Mouse (Mus musculus) hindbrain, embryonic 12.5 days (tissue): ENCODE measurements around the gene Bdnf. TPM values are rescaled to one million over a fixed set of nuclear protein-coding genes. Genes with fewer than 3 reads are reported as not detected.

ENCODE experiments used
- ATAC-seq: fragments of 200-750 bp; cut with Nextera tagmentation; 2 replicates; pipeline ENCODE4 v1.8.0; 2017; ENCODE audit warnings: moderate TSS enrichment; ENCODE audit not compliant: low FRiP score
- H3K27ac ChIP-seq: fragments of 300-500 bp; sonication (generic); 2 replicates; pipeline ENCODE4 v1.5.1; 2016; ENCODE audit warnings: mild to moderate bottlenecking
- H3K27me3 ChIP-seq: fragments of 300-500 bp; sonication (generic); 2 replicates; pipeline ENCODE4 v1.6.1; 2016; ENCODE audit warnings: mild to moderate bottlenecking
- H3K36me3 ChIP-seq: fragments of 300-500 bp; sonication (generic); 2 replicates; pipeline ENCODE4 v1.6.1; 2016; ENCODE audit warnings: mild to moderate bottlenecking
- H3K4me1 ChIP-seq: fragments of 300-500 bp; sonication (generic); 2 replicates; pipeline ENCODE4 v1.6.1; 2016
- H3K4me2 ChIP-seq: fragments of 300-500 bp; sonication (generic); replicated peaks from 2 replicates; pipeline ENCODE4 v1.6.1; 2016; ENCODE audit warnings: mild to moderate bottlenecking
- H3K4me3 ChIP-seq: fragments of 300-500 bp; sonication (generic); 2 replicates; pipeline ENCODE4 v1.5.1; 2016; ENCODE audit warnings: mild to moderate bottlenecking
- H3K9ac ChIP-seq: fragments of 300-500 bp; sonication (generic); 2 replicates; pipeline ENCODE4 v1.6.1; 2016; ENCODE audit warnings: mild to moderate bottlenecking, moderate library complexity
- H3K9me3 ChIP-seq: fragments of 300-500 bp; sonication (generic); replicated peaks from 2 replicates; pipeline ENCODE4 v1.6.1; 2016; ENCODE audit warnings: mild to moderate bottlenecking
- whole genome bisulfite sequencing: fragments of 180-500 bp; shearing (Covaris S2); methylation state at CpG from one replicate; pipeline ENCODE4 v1.1.7; 2016; 5-methylcytosine and 5-hydroxymethylcytosine counted together
- polyA plus RNA-seq: library from polyadenylated mRNA; unstranded; fragments of >200 nt; fragmentation: Nextera tagmentation; extraction: Ambion mirVana; gene quantifications from 2 replicates; pipeline ENCODE4 v1.2.1, GENCODE M21; 2016

Bdnf gene
- 3.2 and 4.3 TPM in 2 replicates for polyA plus RNA-seq

GRCm38 (mm10) chr2:109674532-109674931 is at the start of gene Bdnf:
Bdnf (plus strand) TSS chr2:109674700.
- 1% methylated on average over 15 of the region's 15 CpGs for WGBS
- Histone ChIP-seq H3K27ac (no peak within 1 kb of the TSS), H3K9me3 (no peaks in the 10 kb centered on the region), H3K4me2 (peak within 1 kb of the TSS; percentile 89), H3K9ac (peak within 1 kb of the TSS; percentile 25), H3K4me1 (peaks cover 27% of the 10 kb centered on the region), H3K4me3 (peak within 1 kb of the TSS; percentile 42), H3K27me3 (peaks cover 48% of the 10 kb centered on the region), H3K36me3 (no peaks in the 10 kb centered on the region)
- no peak for ATAC-seq

DNA sequence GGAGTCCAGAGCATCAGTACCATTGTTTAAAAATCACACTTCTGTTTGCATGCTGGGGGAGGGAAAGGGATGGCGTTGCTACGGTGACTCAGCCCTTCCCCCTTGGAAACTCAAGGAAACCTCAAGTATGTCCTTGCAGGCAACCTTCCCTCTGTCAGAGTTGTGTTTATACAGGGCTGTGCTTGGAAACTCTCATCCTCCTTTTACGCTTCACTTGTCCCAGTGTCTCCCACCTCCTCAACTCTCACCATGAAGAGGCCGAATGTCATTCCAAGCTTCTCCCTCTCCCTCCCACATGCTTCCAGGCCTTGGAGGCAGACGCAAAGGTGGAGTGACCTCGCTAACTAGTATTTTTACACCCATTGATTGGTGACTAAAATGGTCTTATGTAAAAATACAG is 47.6 kb upstream of the Bdnf start:
- ATAC-seq = no peak
- WGBS = 49% methylated on average over 6 of the region's 6 CpGs

DNA sequence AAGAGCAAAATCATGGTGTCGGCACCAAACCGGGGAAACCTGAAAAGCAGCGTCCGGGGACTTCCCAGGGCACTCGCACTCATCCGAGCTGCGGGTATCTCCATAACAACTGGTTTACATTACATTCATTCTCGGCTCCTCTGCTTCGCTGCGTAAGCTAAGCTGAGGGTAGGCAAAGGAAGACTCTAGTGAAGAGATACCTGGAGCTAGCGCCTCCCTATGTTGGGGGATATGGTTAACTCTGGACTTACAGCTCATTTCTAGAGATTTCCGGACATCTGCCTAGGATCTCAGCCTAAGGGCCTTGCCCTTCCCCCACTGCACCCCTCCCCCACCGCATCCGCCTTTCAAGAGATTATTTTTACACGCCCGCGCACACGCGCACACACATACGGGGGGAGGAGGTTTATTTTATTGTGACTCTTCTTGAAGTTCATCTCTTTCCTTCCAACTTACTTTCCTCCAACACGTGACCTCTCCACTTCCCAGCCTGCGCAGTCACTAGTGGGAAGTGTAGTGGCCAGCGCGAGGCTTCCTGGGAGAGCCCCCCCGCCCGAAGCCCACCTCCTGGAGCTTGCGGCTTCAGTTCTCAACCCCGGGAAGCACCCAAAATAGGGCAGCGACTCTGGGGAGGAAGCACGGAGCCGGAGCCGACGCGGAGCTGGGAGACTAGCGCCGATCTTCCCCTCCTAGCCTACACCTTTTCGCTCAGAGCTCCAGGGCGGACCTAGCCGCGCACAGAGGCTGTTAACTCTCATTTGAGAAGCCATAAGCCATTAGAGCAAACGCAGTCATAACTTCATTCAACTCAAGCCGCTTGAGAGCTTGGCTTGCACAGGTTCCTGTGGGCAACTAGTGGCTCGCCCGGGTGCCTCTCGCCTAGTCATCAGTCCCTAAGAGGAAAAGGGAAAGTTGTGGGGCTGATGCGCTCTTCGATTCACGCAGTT is 718 bp upstream of the Bdnf start:
- H3K36me3 ChIP-seq = no peaks in the 10 kb centered on the region

More for the DNA sequence above, 47.6 kb upstream of the Bdnf start:
- Histone ChIP-seq H3K36me3 (no peaks in the 10 kb centered on the region), H3K9ac (no peak overlapping the region), H3K27me3 (no peaks in the 10 kb centered on the region), H3K9me3 (no peaks in the 10 kb centered on the region), H3K27ac (no peak overlapping the region), H3K4me2 (no peak overlapping the region), H3K4me3 (no peak overlapping the region), H3K4me1 (0 out of 2 replicates have a peak, but pooled peaks cover 3% of the 10 kb centered on the region)

GRCm38 (mm10) chr2:109675051-109675450 is 551 bp downstream of the Bdnf start:
- H3K27ac ChIP-seq = no peak overlapping the region
- peak overlapping the region; percentile 89; the same call in 1 of the 2 replicates for H3K4me2 ChIP-seq
- H3K9me3 ChIP-seq = no peaks in the 10 kb centered on the region
- peaks cover 27% of the 10 kb centered on the region for H3K4me1 ChIP-seq
- ATAC-seq = no peak
- no peak overlapping the region for H3K9ac ChIP-seq
- WGBS = 10% methylated on average over 11 of the region's 11 CpGs
- H3K4me3 ChIP-seq = peak overlapping the region; percentile 42; the same call in 1 of the 2 replicates
- peaks cover 48% of the 10 kb centered on the region for H3K27me3 ChIP-seq
- H3K36me3 ChIP-seq = no peaks in the 10 kb centered on the region

More for the DNA sequence above, 718 bp upstream of the Bdnf start:
- peak overlapping the region; percentile 25 for H3K9ac ChIP-seq
- under 1% methylated on average over 48 of the region's 48 CpGs for WGBS
- peak overlapping the region; percentile 89 for H3K4me2 ChIP-seq
- H3K27ac ChIP-seq = no peak overlapping the region
- no peaks in the 10 kb centered on the region for H3K9me3 ChIP-seq
- peaks cover 48% of the 10 kb centered on the region for H3K27me3 ChIP-seq
- ATAC-seq = no peak
- peaks cover 27% of the 10 kb centered on the region for H3K4me1 ChIP-seq
- peak overlapping the region; percentile 42 for H3K4me3 ChIP-seq

- Histone ChIP-seq H3K4me3 (peak overlapping the region; percentile 64), H3K27me3 (peaks cover 48% of the 10 kb centered on the region), H3K4me2 (peak overlapping the region; percentile 94), H3K9ac (no peak overlapping the region), H3K27ac (no peak overlapping the region), H3K9me3 (no peaks in the 10 kb centered on the region), H3K36me3 (no peaks in the 10 kb centered on the region), H3K4me1 (peaks cover 27% of the 10 kb centered on the region)
- no peak for ATAC-seq
- WGBS = 1% methylated on average over 29 of the region's 29 CpGs
These were observed 1.6 kb downstream of the Bdnf start for GRCm38 (mm10) chr2:109675973-109676617.

GRCm38 (mm10) chr2:109676618-109676974 is 2.1 kb downstream of the Bdnf start:
- Histone ChIP-seq H3K4me3 (peak overlapping the region; percentile 64), H3K27ac (peak overlapping the region; percentile 92; the same call in 1 of the 2 replicates), H3K36me3 (no peaks in the 10 kb centered on the region), H3K9me3 (no peaks in the 10 kb centered on the region), H3K9ac (peak overlapping the region; percentile 75; the same call in 1 of the 2 replicates), H3K4me1 (peaks cover 27% of the 10 kb centered on the region), H3K4me2 (peak overlapping the region; percentile 94), H3K27me3 (peaks cover 48% of the 10 kb centered on the region)
- under 1% methylated on average over 5 of the region's 6 CpGs for WGBS
- no peak for ATAC-seq

DNA sequence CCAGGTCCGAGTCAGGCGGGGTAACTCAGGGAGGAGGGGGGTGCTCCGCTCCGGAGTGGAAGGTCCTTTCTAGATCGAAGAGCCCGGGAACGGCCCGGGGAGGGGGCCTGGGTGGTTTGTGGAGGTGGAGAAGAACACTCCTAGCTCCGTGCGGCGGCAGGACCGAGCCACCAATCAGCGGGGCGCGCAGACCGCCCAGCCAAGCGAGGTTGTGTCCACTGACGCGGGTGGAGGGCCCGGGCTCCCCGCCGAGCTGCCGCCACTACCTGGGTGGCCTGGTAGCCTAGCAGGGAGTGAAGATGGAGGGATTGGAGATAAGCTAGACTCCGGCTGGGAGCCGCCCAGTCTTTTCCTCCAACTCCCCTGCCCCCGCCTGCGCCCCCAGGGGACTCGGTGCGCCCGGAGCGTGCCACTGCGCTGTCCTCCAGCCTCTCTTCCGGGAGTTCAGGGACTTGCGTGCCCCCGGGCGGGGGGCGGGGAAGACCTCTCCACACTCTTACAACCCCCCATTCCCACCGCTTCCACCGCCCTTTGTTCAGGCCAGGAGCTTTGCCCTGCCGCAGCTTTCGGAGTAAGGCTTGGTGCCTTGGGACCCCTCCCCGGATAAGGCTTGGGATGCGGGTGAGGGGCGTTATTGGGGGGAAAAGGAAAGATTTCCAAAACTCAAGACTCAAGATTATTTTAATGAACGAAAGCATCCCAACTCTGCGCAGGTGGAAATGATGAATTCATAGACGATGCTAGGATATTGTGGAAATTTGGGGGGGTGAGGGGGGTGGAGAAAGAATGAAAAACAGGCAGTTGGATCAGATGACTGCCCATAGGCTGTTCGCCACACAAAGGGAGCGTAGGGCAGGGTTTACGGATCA is 3.0 kb downstream of the Bdnf start:
- H3K4me1 ChIP-seq = peaks cover 27% of the 10 kb centered on the region
- under 1% methylated on average over 48 of the region's 50 CpGs for WGBS
- ATAC-seq = peak; percentile 83
- no peaks in the 10 kb centered on the region for H3K9me3 ChIP-seq
- no peaks in the 10 kb centered on the region for H3K36me3 ChIP-seq
- peak overlapping the region; percentile 64 for H3K4me3 ChIP-seq
- peaks cover 47% of the 10 kb centered on the region for H3K27me3 ChIP-seq
- H3K9ac ChIP-seq = peak overlapping the region; percentile 75
- H3K4me2 ChIP-seq = peak overlapping the region; percentile 94
- peak overlapping the region; percentile 92 for H3K27ac ChIP-seq

DNA sequence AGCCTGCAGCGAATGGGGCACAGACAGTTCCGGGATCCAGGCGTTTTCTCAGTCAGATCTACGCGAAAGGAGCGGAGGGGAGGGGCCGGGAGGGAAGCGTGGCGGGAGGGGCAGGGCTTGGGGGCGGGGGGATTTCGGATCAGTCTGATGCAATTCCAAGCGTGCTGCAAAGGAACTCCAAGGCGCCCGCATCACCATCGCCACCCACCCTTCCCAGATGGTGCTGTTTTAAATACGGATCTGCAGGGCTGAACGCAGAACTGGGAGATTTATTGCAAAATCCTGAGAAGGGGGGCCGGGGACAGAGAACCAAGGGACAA is 3.5 kb downstream of the Bdnf start:
- no peaks in the 10 kb centered on the region for H3K36me3 ChIP-seq
- under 1% methylated on average over 18 of the region's 18 CpGs for WGBS
- peak overlapping the region; percentile 94 for H3K4me2 ChIP-seq
- H3K27ac ChIP-seq = peak overlapping the region; percentile 92
- peak; percentile 92 for ATAC-seq
- H3K4me3 ChIP-seq = peak overlapping the region; percentile 64
- peak overlapping the region; percentile 75 for H3K9ac ChIP-seq
- peaks cover 27% of the 10 kb centered on the region for H3K4me1 ChIP-seq
- H3K9me3 ChIP-seq = no peaks in the 10 kb centered on the region
- H3K27me3 ChIP-seq = peaks cover 41% of the 10 kb centered on the region

DNA sequence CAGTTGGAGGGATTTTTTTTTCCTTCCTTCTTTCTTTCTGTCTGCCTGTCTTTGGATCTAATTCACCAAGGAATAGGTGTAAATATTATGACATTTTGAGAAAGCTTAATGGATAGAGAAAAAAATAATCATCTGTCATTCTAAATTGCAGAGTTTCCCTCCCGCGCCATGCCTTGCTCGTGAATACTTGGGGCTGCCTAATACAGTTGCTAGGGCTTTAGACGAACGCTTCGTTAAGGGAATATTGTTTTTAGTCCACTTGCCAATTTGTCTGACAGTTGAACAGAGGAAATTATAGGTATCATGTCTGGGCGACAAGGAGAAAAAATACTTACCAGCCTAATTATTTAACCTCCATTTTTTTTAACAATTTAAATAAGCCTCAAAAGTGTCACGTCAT is 4.0 kb downstream of the Bdnf start:
- H3K9ac ChIP-seq = peak overlapping the region; percentile 75
- H3K27me3 ChIP-seq = peaks cover 37% of the 10 kb centered on the region
- H3K4me3 ChIP-seq = peak overlapping the region; percentile 64
- WGBS = 2% methylated on average over 8 of the region's 8 CpGs
- peaks cover 24% of the 10 kb centered on the region for H3K4me1 ChIP-seq
- H3K4me2 ChIP-seq = peak overlapping the region; percentile 94
- no peaks in the 10 kb centered on the region for H3K9me3 ChIP-seq
- ATAC-seq = no peak; the same call in 1 of the 2 replicates
- H3K36me3 ChIP-seq = no peaks in the 10 kb centered on the region
- H3K27ac ChIP-seq = peak overlapping the region; percentile 92

DNA sequence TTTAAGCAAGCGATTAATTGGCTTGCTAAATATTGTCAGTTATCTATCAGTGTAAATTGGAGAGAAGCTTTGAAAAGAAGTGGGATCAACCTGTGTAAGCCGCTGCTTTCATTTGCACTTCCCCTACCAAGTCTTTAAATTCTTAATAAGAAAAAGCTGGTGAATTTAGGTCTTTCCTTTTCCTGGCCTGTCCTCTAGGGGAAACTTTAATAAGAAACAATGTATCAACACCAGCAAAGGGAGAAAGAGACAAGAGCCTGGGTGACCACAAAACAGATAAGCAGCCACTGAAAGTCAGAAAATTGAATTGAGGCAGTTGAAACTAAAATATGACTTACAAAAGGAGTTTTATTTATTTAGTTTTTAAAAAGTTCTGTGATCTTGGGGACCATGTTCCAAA is 4.9 kb downstream of the Bdnf start:
- H3K9me3 ChIP-seq = no peaks in the 10 kb centered on the region
- no peak overlapping the region for H3K4me2 ChIP-seq
- H3K36me3 ChIP-seq = no peaks in the 10 kb centered on the region
- ATAC-seq = no peak
- H3K27me3 ChIP-seq = peaks cover 27% of the 10 kb centered on the region
- no peak overlapping the region for H3K27ac ChIP-seq
- no peak overlapping the region for H3K4me3 ChIP-seq
- WGBS = 74% methylated on average over 2 of the region's 2 CpGs
- H3K4me1 ChIP-seq = peaks cover 15% of the 10 kb centered on the region
- H3K9ac ChIP-seq = no peak overlapping the region

- H3K36me3 ChIP-seq = no peaks in the 10 kb centered on the region
- no peak overlapping the region for H3K9ac ChIP-seq
- 67% methylated on average over 1 of the region's 1 CpGs for WGBS
- ATAC-seq = no peak
- H3K4me2 ChIP-seq = no peak overlapping the region
- no peaks in the 10 kb centered on the region for H3K9me3 ChIP-seq
- H3K27me3 ChIP-seq = peaks cover 11% of the 10 kb centered on the region
- H3K4me1 ChIP-seq = peaks cover 5% of the 10 kb centered on the region
- H3K27ac ChIP-seq = no peak overlapping the region
- H3K4me3 ChIP-seq = no peak overlapping the region
These were observed 6.6 kb downstream of the Bdnf start for GRCm38 (mm10) chr2:109681071-109681470.
